Mouse (Mus musculus) left cerebral cortex, adult 2 months (tissue): ENCODE results near the gene Hnrnph1. TPM values are rescaled to one million over a fixed set of nuclear protein-coding genes. Genes with fewer than 3 reads are reported as not detected.

ENCODE experiments used
- DNase-seq, 2 experiments: peaks; one replicate each; pipeline ENCODE4 v3.0.0; 2021 to 2022; ENCODE audit warnings: low spot score in 2 of 2, mixed read lengths in 1 of 2; ENCODE audit errors: extremely low spot score in 1 of 2
- H3K27ac ChIP-seq: fragments of 200-600 bp; 2 replicates; pipeline ENCODE4 v1.8.1; 2022
- H3K4me3 ChIP-seq: fragments of 200-600 bp; 2 replicates; pipeline ENCODE4 v1.8.1; 2022
- CTCF ChIP-seq: fragments of 200-600 bp; IDR thresholded peaks from 2 replicates; pipeline ENCODE4 v1.8.1; 2022; ENCODE audit warnings: antibody characterized with exemption, mild to moderate bottlenecking, moderate library complexity
- intact Hi-C: fragments of 180-260 bp; cut with DNase I; formaldehyde crosslinking; loops from one replicate; pipeline ENCODE4 v1.15.1; 2025
- long read RNA-seq, 2 experiments: library from polyadenylated mRNA; stranded (forward); transcript quantifications; one replicate each; pipeline ENCODE4 v2.0.0; 2021; ENCODE audit warnings: borderline mapping rate in 2 of 2
- total RNA-seq, 2 experiments: library from RNA; stranded (reverse); gene quantifications; 2 replicates each; pipeline ENCODE4 v1.2.3; 2021

Hnrnph1 gene
- 100 to 1,000 TPM; 272 to 274 TPM for total RNA-seq
- long read RNA-seq, experiment 1, full-length matches to known transcripts: 23 of 88 reads
- long read RNA-seq, experiment 1, partial matches to known transcripts: 39 of 88 reads
- long read RNA-seq, experiment 1, other reads (novel, unspliced or antisense): 26 of 88 reads
- long read RNA-seq, experiment 2, full-length matches to known transcripts: 14 of 58 reads
- long read RNA-seq, experiment 2, partial matches to known transcripts: 14 of 58 reads
- long read RNA-seq, experiment 2, other reads (novel, unspliced or antisense): 30 of 58 reads

- Histone ChIP-seq H3K4me3 (peak within 1 kb of the TSS; percentile 100), H3K27ac (peak within 1 kb of the TSS; percentile 99)
- no peak; the same call in 1 of the 2 replicates for TF ChIP-seq CTCF
- intact Hi-C loops: loop anchor here (2.0 to 5.0 kb wide), 2 partner anchors 50 to 84 kb away; partner anchors contain the start of genes Canx and Maml1
- DNase-seq: peak; percentile 98
Observed at GRCm38 (mm10) chr11:50376911-50377891, at the start of gene Hnrnph1. Gene Hnrnph1, plus strand, starts transcription at chr11:50376990.

DNA sequence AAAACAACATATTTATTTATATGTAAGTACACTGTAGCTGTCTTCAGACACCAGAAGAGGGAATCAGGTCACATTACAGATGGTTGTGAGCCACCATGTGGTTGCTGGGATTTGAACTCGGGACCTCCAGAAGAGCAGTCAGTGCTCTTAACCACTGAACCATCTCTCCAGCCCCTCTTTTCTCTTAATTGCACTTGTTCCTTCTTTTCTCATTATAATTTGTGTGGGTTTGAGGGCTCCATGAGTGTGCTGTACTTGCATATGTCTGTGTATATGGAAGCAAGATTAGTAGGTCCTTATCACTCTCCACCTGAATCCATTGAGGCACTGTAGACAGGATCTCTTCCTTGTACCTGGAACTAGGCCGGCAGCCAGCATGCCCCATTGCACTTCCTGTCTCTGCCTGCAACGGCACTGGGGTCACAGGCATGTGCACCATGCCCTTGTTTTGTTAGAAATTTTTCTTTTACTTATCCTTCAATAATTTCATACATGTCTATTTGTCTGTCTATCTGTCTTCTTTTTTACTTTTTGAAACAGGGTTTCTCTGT, 48.6 kb upstream of the Hnrnph1 start:
- no peak for DNase-seq
- Histone ChIP-seq H3K27ac (no peak overlapping the region), H3K4me3 (no peak overlapping the region)
- TF ChIP-seq CTCF: no peak
- intact Hi-C loops: loop anchor here (5.0 kb wide), 1 partner anchor 49 kb away; the partner anchor contains the start of gene Hnrnph1

DNA sequence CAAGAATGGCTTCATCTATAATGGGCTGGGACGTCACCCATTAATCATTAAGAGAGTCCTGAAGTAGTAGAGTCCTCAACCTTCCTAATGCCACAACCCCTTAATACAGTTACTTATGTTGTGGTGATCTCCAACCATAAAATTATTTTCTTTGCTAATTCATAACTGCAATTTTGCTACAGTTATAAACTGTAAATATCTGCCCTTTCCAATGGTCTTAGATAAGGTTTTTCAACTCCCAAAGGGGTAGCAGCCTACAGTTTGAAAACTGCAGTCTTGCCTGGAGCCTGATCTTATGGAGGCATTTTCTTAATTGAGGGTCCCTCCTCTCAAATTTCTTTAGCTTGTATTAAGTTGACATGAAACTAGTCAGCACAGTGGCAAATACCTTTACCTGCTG, 47.4 kb upstream of the Hnrnph1 start:
- TF ChIP-seq CTCF: no peak
- H3K27ac ChIP-seq: no peak overlapping the region
- no peak for DNase-seq
- H3K4me3 ChIP-seq: no peak overlapping the region
- intact Hi-C loops: loop anchor here (5.0 kb wide), 1 partner anchor 48 kb away; the partner anchor contains the start of gene Hnrnph1

DNA sequence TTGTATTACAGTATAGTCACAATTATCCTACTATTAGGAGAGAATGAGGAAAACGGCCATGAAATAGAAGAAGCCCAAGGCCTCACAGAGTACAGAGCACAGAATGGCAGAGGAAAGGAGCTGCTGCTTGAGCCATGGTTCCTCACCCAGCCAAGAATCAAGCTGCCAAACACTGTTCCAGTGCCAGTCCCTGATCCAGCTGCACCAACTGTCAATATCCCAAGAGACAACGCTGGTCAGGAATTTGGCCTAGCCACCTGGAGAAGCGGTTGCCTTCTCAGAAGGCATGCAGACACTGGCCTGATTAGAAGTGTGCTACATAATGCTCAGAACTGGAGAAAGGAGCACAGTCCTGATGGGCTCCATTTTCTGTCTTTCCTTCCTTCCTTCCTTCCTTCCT, 43.6 kb upstream of the Hnrnph1 start:
- TF ChIP-seq CTCF: no peak
- Histone ChIP-seq H3K27ac (no peak overlapping the region), H3K4me3 (no peak overlapping the region)
- no peak for DNase-seq
- intact Hi-C loops: no loop called here

- intact Hi-C loops: no loop called here
- no peak for DNase-seq
- Histone ChIP-seq H3K27ac (no peak overlapping the region), H3K4me3 (no peak overlapping the region)
- TF ChIP-seq CTCF: no peak
Observed at GRCm38 (mm10) chr11:50336126-50336525, 40.7 kb upstream of the Hnrnph1 start.

DNA sequence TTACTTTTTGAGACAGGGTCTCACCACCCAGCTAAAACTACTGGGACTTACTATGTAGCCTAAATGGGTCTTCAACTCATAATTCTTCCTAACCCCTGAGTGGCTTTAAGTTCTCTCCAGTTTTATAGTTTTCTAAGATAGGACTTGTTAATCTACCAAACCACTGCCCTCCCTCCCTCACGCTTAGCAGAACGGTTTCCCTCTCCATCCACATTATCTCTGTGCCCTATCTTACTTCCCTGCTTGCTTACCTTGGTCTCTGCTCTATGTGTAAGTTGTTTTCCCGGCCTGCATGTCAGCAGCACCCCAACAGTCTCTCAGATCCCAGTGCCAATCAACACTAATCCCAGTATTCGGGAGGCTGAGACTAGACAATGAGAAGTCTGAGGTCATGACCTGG, 39.9 kb upstream of the Hnrnph1 start:
- no peak for DNase-seq
- intact Hi-C loops: no loop called here
- no peak for TF ChIP-seq CTCF
- no peak overlapping the region for H3K27ac ChIP-seq
- H3K4me3 ChIP-seq: no peak overlapping the region

DNA sequence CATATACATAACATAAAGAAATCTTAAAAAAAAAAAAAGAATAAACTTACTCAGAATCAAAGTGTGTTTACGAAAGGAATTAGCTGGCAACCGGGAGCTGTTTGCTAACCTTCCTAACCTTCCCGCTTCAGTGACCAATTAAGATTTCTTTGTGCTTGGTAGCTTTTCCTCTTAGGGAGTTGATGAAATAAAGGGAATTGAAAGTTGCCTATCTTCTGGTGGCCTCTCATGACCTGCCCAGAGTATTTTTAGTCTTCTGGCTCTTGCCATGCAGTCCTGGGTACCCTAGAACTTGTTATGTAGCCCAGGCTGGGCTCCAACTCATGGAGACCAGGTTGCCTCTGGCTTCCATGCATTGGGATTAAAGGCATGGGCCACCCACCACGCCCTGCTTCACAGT, 31.3 kb upstream of the Hnrnph1 start:
- no peak for DNase-seq
- Histone ChIP-seq H3K4me3 (no peak overlapping the region), H3K27ac (no peak overlapping the region)
- TF ChIP-seq CTCF: no peak
- intact Hi-C loops: no loop called here

GRCm38 (mm10) chr11:50346256-50347032, 30.3 kb upstream of the Hnrnph1 start:
- Histone ChIP-seq H3K27ac (no peak overlapping the region), H3K4me3 (no peak overlapping the region)
- no peak for TF ChIP-seq CTCF
- intact Hi-C loops: no loop called here
- no peak for DNase-seq

DNA sequence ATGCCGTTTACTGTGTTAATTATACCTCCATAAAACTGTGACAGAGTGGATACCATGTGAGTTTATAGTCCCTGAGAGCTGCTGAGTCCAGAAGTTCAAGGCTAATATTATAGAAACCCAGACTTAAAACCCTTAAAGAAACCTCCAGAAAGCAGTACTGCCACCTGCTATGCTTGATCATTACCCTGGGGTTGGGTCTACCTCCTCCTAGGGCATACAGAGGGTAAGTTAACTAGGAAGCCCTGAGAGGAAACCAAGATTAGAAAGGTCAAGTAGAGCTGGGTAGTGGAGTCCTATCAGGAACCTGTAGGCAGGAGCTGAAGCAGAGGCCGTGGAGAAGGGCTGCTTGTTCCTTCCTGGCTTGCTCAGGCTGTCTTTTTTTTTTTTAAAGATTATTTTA, 24.6 kb upstream of the Hnrnph1 start:
- DNase-seq: no peak
- no peak overlapping the region for H3K27ac ChIP-seq
- TF ChIP-seq CTCF: no peak
- intact Hi-C loops: no loop called here
- H3K4me3 ChIP-seq: no peak overlapping the region

DNA sequence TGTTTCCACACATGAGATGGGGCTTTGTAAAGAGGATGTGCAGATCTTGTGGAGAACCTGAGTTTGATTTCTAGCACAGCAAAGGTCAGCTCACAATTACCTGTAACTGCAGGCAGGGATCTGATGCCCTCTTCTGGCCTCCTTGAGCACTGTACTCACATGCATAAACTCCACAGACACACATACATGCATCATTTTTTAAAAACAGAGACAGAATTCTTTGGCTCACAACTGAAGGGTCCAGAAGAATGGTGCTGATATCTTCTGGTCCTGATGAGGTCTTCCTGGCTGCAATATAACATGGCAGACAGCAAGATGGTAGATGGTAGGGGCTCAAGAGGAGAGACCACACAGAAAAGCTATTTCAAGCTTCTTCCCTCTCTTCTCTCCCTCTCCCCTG, 22.6 kb upstream of the Hnrnph1 start, which contains the start of gene Cby3:
Gene Cby3 (plus strand): TSS at position 301 of the 400 bp plus-strand sequence.
- H3K4me3 ChIP-seq: no peak within 1 kb of the TSS
- TF ChIP-seq CTCF: no peak; the same call in 1 of the 2 replicates
- no peak for DNase-seq
- H3K27ac ChIP-seq: no peak within 1 kb of the TSS
- intact Hi-C loops: no loop called here

DNA sequence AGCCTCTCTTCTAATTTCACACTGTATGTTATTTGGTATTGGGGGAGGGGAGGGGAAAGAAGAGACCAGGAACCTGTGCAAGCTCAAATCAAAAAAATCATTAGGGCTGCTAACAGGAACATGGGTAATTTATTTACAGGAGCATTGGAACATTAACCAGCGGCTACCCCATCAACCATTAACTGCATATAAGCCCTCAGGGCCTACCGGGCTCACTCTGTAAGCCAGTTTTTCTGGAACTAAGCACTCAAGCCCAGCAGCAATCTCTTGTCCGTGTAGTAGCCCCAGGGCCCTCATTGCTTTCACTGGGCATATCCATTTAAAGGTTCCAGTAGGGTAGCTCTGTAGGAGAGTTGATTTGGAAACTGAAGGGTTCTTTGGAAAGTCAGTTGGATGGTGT, 21.9 kb upstream of the Hnrnph1 start:
- intact Hi-C loops: no loop called here
- no peak for TF ChIP-seq CTCF
- H3K27ac ChIP-seq: no peak overlapping the region
- no peak overlapping the region for H3K4me3 ChIP-seq
- no peak for DNase-seq
